Mouse (Mus musculus) midbrain, embryonic 10.5 days (tissue): ENCODE data around the gene Cd300lb. TPM values are rescaled to one million over a fixed set of nuclear protein-coding genes. Genes with fewer than 3 reads are reported as not detected.

Experiments used
- DNase-seq: peaks from one replicate; pipeline ENCODE4 v3.0.0-alpha.2; 2017; ENCODE audit warnings: low spot score
- H3K27ac ChIP-seq: fragments of 300-500 bp; sonication (generic); replicated peaks from 2 replicates; pipeline ENCODE4 v1.5.1; 2016; ENCODE audit warnings: mild to moderate bottlenecking
- H3K27me3 ChIP-seq: fragments of 300-500 bp; sonication (generic); 2 replicates; pipeline ENCODE4 v1.6.1; 2016; ENCODE audit warnings: low read depth, mild to moderate bottlenecking; ENCODE audit not compliant: poor library complexity, severe bottlenecking
- H3K36me3 ChIP-seq: fragments of 300-500 bp; sonication (generic); 2 replicates; pipeline ENCODE4 v1.6.1; 2016; ENCODE audit warnings: mild to moderate bottlenecking, moderate library complexity
- H3K4me1 ChIP-seq: fragments of 300-500 bp; sonication (generic); 2 replicates; pipeline ENCODE4 v1.6.1; 2016
- H3K4me3 ChIP-seq: fragments of 300-500 bp; sonication (generic); 2 replicates; pipeline ENCODE4 v1.5.1; 2016; ENCODE audit warnings: mild to moderate bottlenecking, moderate library complexity
- H3K9me3 ChIP-seq: fragments of 300-500 bp; sonication (generic); replicated peaks from 2 replicates; pipeline ENCODE4 v1.6.1; 2016; ENCODE audit warnings: mild to moderate bottlenecking
- WGBS: fragments of 180-500 bp; shearing (Covaris S2); methylation state at CpG from one replicate; pipeline ENCODE4 v1.1.7; 2016; 5-methylcytosine and 5-hydroxymethylcytosine counted together
- polyA plus RNA-seq: library from polyadenylated mRNA; unstranded; fragments of >200 nt; fragmentation: Nextera tagmentation; extraction: Ambion mirVana; gene quantifications from 2 replicates; pipeline ENCODE4 v1.2.1, GENCODE M21; 2016

Cd300lb gene
- 0.05 TPM in 1 of 2 replicates, not detected in the other for polyA plus RNA-seq

DNA sequence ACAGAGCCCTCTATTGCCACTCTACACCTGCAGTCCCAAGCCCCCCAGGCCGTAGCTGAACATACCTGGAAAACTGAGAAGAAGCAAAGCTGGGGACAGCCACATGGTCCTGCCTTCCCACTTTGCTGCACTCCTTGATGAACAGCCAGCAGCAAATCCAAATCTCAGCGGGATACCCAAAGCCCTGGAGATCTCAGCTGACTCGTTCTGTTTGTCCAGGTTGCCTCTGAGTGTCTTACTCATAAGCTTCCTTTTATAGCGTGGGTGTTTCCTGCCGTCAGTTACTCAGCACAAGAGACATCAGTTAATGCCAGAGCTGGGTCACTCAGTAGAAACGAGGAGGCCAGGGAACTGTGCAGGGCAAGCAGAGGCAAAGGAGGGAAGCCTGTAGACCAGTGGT, at the start of gene Cd300lb:
TSS of gene Cd300lb (minus strand) at position 243 of the 400 bp plus-strand sequence.
- WGBS: 71% methylated on average over 6 of the region's 6 CpGs
- Histone ChIP-seq H3K4me1 (no peaks in the 10 kb centered on the region), H3K9me3 (no peaks in the 10 kb centered on the region), H3K36me3 (no peaks in the 10 kb centered on the region), H3K27me3 (no peaks in the 10 kb centered on the region), H3K27ac (no peak within 1 kb of the TSS), H3K4me3 (no peak within 1 kb of the TSS)
- DNase-seq: no peak

- Histone ChIP-seq H3K27me3 (no peaks in the 10 kb centered on the region), H3K9me3 (peaks cover 30% of the 10 kb centered on the region), H3K27ac (no peak overlapping the region), H3K36me3 (no peaks in the 10 kb centered on the region), H3K4me1 (no peaks in the 10 kb centered on the region), H3K4me3 (no peak overlapping the region)
- no peak for DNase-seq
- 77% methylated on average over 4 of the region's 4 CpGs for WGBS
Observed at GRCm38 (mm10) chr11:114981866-114982265, 47.7 kb upstream of the Cd300lb start.

GRCm38 (mm10) chr11:114972726-114973125, 38.5 kb upstream of the Cd300lb start:
- peaks cover 25% of the 10 kb centered on the region for H3K9me3 ChIP-seq
- H3K4me1 ChIP-seq: no peaks in the 10 kb centered on the region
- no peak overlapping the region for H3K4me3 ChIP-seq
- no peak overlapping the region for H3K27ac ChIP-seq
- H3K27me3 ChIP-seq: no peaks in the 10 kb centered on the region
- DNase-seq: no peak
- no peaks in the 10 kb centered on the region for H3K36me3 ChIP-seq
- 88% methylated on average over 10 of the region's 10 CpGs for WGBS

GRCm38 (mm10) chr11:114968752-114969207, 34.6 kb upstream of the Cd300lb start, which contains the start of gene Cd300c:
Cd300c (minus strand) TSS chr11:114969157.
- peaks cover 12% of the 10 kb centered on the region for H3K9me3 ChIP-seq

DNA sequence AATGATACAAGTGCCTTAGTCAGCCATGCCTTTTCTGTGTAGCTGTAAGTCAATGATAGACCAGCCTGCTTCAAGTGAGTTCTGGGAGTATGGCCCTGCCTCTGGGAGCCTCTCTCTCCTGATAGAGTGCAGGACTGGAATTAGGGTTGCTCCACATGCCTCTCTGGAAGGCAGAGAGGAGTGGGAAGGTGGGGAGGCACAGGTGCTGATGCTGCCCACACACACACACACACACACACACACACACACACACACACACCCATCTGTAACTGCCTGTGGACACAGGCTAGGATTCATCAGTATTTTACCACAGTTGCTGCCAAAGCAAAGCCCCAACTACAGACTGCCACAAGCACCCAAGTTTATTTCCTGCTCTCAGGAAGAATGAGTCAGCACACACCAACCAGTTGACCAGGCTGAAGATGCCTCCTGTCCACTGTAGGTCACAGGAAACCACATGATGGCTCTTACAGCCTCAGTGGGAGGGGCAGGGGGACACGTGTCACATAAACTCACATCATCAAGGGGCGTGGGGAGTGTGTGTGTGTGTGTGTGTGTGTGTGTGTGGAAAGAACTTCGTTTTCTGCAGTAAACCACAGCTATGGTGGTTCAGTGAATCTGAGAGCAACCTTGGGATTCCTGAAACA, 31.1 kb upstream of the Cd300lb start:
- DNase-seq: no peak

More at GRCm38 (mm10) chr11:114968752-114969207, 34.6 kb upstream of the Cd300lb start, which contains the start of gene Cd300c:
- H3K27me3 ChIP-seq: no peaks in the 10 kb centered on the region
- DNase-seq: no peak
- no peak within 1 kb of the TSS for H3K27ac ChIP-seq
- 84% methylated on average over 9 of the region's 9 CpGs for WGBS
- no peak within 1 kb of the TSS for H3K4me3 ChIP-seq
- no peaks in the 10 kb centered on the region for H3K36me3 ChIP-seq
- H3K4me1 ChIP-seq: no peaks in the 10 kb centered on the region

GRCm38 (mm10) chr11:114960369-114960768, 26.2 kb upstream of the Cd300lb start:
- Histone ChIP-seq H3K36me3 (no peaks in the 10 kb centered on the region), H3K27me3 (no peaks in the 10 kb centered on the region), H3K4me3 (no peak overlapping the region), H3K27ac (no peak overlapping the region), H3K9me3 (no peaks in the 10 kb centered on the region), H3K4me1 (no peaks in the 10 kb centered on the region)
- 58% methylated on average over 1 of the region's 1 CpGs for WGBS
- peak; percentile 5 for DNase-seq

More for the DNA sequence above, 31.1 kb upstream of the Cd300lb start:
- Histone ChIP-seq H3K9me3 (no peaks in the 10 kb centered on the region), H3K27me3 (no peaks in the 10 kb centered on the region), H3K36me3 (no peaks in the 10 kb centered on the region), H3K4me3 (no peak overlapping the region), H3K27ac (no peak overlapping the region), H3K4me1 (no peaks in the 10 kb centered on the region)
- 60% methylated on average over 3 of the region's 3 CpGs for WGBS

GRCm38 (mm10) chr11:114933591-114933990, 595 bp downstream of the Cd300lb start:
- no peak for DNase-seq
- WGBS: 80% methylated on average over 4 of the region's 4 CpGs
- Histone ChIP-seq H3K27me3 (no peaks in the 10 kb centered on the region), H3K9me3 (no peaks in the 10 kb centered on the region), H3K27ac (no peak overlapping the region), H3K4me1 (no peaks in the 10 kb centered on the region), H3K4me3 (no peak overlapping the region), H3K36me3 (no peaks in the 10 kb centered on the region)

GRCm38 (mm10) chr11:114931041-114931440, 3.1 kb downstream of the Cd300lb start:
- Histone ChIP-seq H3K27ac (no peak overlapping the region), H3K4me1 (no peaks in the 10 kb centered on the region), H3K27me3 (no peaks in the 10 kb centered on the region), H3K36me3 (no peaks in the 10 kb centered on the region), H3K4me3 (no peak overlapping the region), H3K9me3 (no peaks in the 10 kb centered on the region)
- WGBS: 78% methylated on average over 5 of the region's 5 CpGs
- no peak for DNase-seq

DNA sequence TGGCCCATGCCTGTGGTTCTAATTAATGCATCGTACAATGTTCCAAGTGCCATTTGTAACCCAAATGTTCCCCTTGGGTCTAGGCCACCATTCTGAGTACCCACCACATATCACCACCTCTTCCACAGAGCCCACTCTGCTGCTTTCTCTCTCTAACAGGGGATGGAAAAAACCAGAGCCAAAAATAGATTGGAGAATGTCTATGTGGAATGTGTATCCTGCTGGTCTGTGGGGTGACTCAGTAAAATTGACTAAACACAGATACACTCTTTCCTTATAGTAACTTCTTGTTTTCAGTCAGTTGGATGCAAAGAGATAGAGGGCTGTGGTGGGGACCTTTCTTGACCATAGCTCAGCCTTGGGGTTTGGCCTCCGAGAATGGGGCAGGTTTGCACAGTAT, 4.6 kb downstream of the Cd300lb start:
- no peaks in the 10 kb centered on the region for H3K9me3 ChIP-seq
- WGBS: 93% methylated on average over 2 of the region's 2 CpGs
- no peaks in the 10 kb centered on the region for H3K4me1 ChIP-seq
- H3K4me3 ChIP-seq: no peak overlapping the region
- H3K36me3 ChIP-seq: no peaks in the 10 kb centered on the region
- no peak for DNase-seq
- H3K27ac ChIP-seq: no peak overlapping the region
- H3K27me3 ChIP-seq: no peaks in the 10 kb centered on the region

- WGBS: 73% methylated on average over 4 of the region's 4 CpGs
- DNase-seq: no peak
- H3K27ac ChIP-seq: no peak overlapping the region
- H3K27me3 ChIP-seq: no peaks in the 10 kb centered on the region
- H3K4me1 ChIP-seq: no peaks in the 10 kb centered on the region
- H3K4me3 ChIP-seq: no peak overlapping the region
- peaks cover 4% of the 10 kb centered on the region for H3K9me3 ChIP-seq
- H3K36me3 ChIP-seq: no peaks in the 10 kb centered on the region
Observed at GRCm38 (mm10) chr11:114923961-114924360, 10.2 kb downstream of the Cd300lb start.

- WGBS: 87% methylated on average over 4 of the region's 4 CpGs
- Histone ChIP-seq H3K36me3 (no peaks in the 10 kb centered on the region), H3K27ac (no peak overlapping the region), H3K4me1 (no peaks in the 10 kb centered on the region), H3K9me3 (peaks cover 6% of the 10 kb centered on the region), H3K4me3 (no peak overlapping the region), H3K27me3 (no peaks in the 10 kb centered on the region)
- DNase-seq: no peak
Observed at GRCm38 (mm10) chr11:114922439-114922838, 11.7 kb downstream of the Cd300lb start.

- Histone ChIP-seq H3K9me3 (peaks cover 6% of the 10 kb centered on the region), H3K4me3 (no peak overlapping the region), H3K27me3 (peaks cover 13% of the 10 kb centered on the region; the same call in 1 of the 2 replicates), H3K27ac (no peak overlapping the region), H3K4me1 (no peaks in the 10 kb centered on the region), H3K36me3 (no peaks in the 10 kb centered on the region)
- 82% methylated on average over 6 of the region's 6 CpGs for WGBS
- DNase-seq: no peak
Observed at GRCm38 (mm10) chr11:114917120-114917519, 17.1 kb downstream of the Cd300lb start.

DNA sequence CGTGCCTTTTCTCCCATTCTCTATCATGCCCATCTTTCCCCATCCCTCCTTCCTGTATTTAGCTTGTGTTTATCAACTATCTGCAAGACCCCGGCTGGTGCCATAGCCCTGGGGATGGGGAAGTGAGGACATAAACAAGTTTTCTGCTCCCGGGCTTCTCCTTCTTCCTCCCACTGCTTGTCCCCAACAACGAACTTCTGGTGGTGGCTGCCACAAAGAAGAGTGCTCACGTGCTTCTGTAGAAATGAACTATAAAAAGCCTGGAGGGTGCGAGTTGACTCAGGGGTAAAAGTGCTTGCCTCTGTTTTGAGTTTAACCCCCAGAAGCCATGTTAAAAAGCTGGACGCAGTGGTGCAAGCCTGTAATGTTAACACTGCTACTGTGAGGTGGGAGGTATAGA, 19.2 kb downstream of the Cd300lb start:
- Histone ChIP-seq H3K4me1 (no peaks in the 10 kb centered on the region), H3K9me3 (peaks cover 6% of the 10 kb centered on the region), H3K4me3 (no peak overlapping the region), H3K27ac (no peak overlapping the region), H3K27me3 (peaks cover 13% of the 10 kb centered on the region; the same call in 1 of the 2 replicates), H3K36me3 (no peaks in the 10 kb centered on the region)
- no peak for DNase-seq
- WGBS: 66% methylated on average over 7 of the region's 7 CpGs
